Mouse (Mus musculus) thymus, adult 2 months (tissue): ENCODE results near the gene Kdm1a.

ENCODE experiments used
- CTCF ChIP-seq: fragments of 200-500 bp; IDR thresholded peaks from 2 replicates; pipeline ENCODE4 v1.5.1; 2012; ENCODE audit warnings: mild to moderate bottlenecking, control low read depth, low read length, moderate library complexity, borderline replicate concordance; ENCODE audit not compliant: control insufficient read depth, poor library complexity, insufficient read depth; ENCODE audit errors: extremely low read depth
- POLR2A ChIP-seq: fragments of 200-500 bp; IDR thresholded peaks from 2 replicates; pipeline ENCODE4 v1.6.1; 2012; ENCODE audit warnings: mild to moderate bottlenecking, low read length, control low read depth, moderate library complexity; ENCODE audit not compliant: control insufficient read depth, poor library complexity, insufficient read depth; ENCODE audit errors: extremely low read depth

GRCm38 (mm10) chr4:136631237-136631994 is 28.9 kb upstream of the Kdm1a start:
- TF ChIP-seq CTCF (no peak), POLR2A (no peak)
